Mouse (Mus musculus) monocyte, adult 59 days (primary cell): ENCODE results near the gene Gm14327. TPM values are rescaled to one million over a fixed set of nuclear protein-coding genes. Genes with fewer than 3 reads are reported as not detected.

Experiments
- total RNA-seq, 2 experiments: library from RNA; stranded (reverse); gene quantifications; one replicate each; pipeline ENCODE4 v1.2.4; 2023

The Gm14327 gene
- total RNA-seq = 1 to 10 TPM in 1 of 2 experiments, not detected in 1; 1.7 TPM

GRCm38 (mm10) chr2:177897046-177897578 is at the start of gene Gm14327:
Gene Gm14327 (plus strand): TSS chr2:177897096.

GRCm38 (mm10) chr2:177925563-177926103 is 28.7 kb downstream of the Gm14327 start, which contains the start of gene Zfp972:
Gene Zfp972 (minus strand): TSS chr2:177925613.

Other genes with a start within 250 kb of the Gm14327 start
- 1 to 10 TPM; 4.4 to 7.0 TPM for gene Gm14322, start 137.8 kb upstream of the Gm14327 start, total RNA-seq
- gene Gm14325, start 56.8 kb upstream of the Gm14327 start, total RNA-seq = 10 to 100 TPM in 1 of 2 experiments, 1 to 10 TPM in 1; 6.3 to 11.3 TPM
- gene Zfp972, start 28.5 kb downstream of the Gm14327 start, total RNA-seq = not detected
- gene Gm14326, start 60.2 kb downstream of the Gm14327 start, total RNA-seq = 10 to 100 TPM; 16.6 to 19.6 TPM
- gene Zfp971, start 126.2 kb downstream of the Gm14327 start, total RNA-seq = 10 to 100 TPM; 50.7 to 57.5 TPM
- 1 to 10 TPM; 7.2 to 7.5 TPM for gene Zfp931, start 181.4 kb downstream of the Gm14327 start, total RNA-seq
- gene Phactr3, start 221.9 kb downstream of the Gm14327 start, total RNA-seq = not detected